Mouse (Mus musculus) erythroblast, embryonic 14.5 days (primary cell): ENCODE results near the gene Bbs12. TPM values are rescaled to one million over a fixed set of nuclear protein-coding genes. Genes with fewer than 3 reads are reported as not detected.

Experiments
- H3K27me3 ChIP-seq: 2 replicates; pipeline ENCODE4 v1.6.1; 2012; ENCODE audit warnings: inconsistent platforms; ENCODE audit not compliant: control insufficient read depth
- H3K36me3 ChIP-seq: 2 replicates; pipeline ENCODE4 v1.6.1; 2012; ENCODE audit warnings: mild to moderate bottlenecking, inconsistent platforms; ENCODE audit not compliant: control insufficient read depth
- H3K4me1 ChIP-seq: 2 replicates; pipeline ENCODE4 v1.6.1; 2012; ENCODE audit warnings: inconsistent platforms; ENCODE audit not compliant: control insufficient read depth
- H3K4me3 ChIP-seq: replicated peaks from 2 replicates; pipeline ENCODE3; 2012; ENCODE audit warnings: moderate library complexity, mild to moderate bottlenecking, inconsistent platforms
- H3K9me3 ChIP-seq: 2 replicates; pipeline ENCODE4 v1.6.1; 2012; ENCODE audit warnings: low read length, inconsistent platforms, mixed read lengths; ENCODE audit not compliant: control insufficient read depth
- GATA1 ChIP-seq: IDR thresholded peaks from 2 replicates; pipeline ENCODE4 v1.6.1; 2012; ENCODE audit warnings: low read length, inconsistent platforms, mixed read lengths
- TAL1 ChIP-seq: IDR thresholded peaks from 3 replicates; pipeline ENCODE4 v1.6.1; 2012; ENCODE audit warnings: low read length, inconsistent platforms, mixed read lengths
- polyA plus RNA-seq: library from polyadenylated mRNA; stranded (reverse); fragments of >175 nt; gene quantifications from 2 replicates; pipeline ENCODE4 v1.2.3, GENCODE M21; 2012

Bbs12 gene
- polyA plus RNA-seq, 1 experiment, result not detected

DNA sequence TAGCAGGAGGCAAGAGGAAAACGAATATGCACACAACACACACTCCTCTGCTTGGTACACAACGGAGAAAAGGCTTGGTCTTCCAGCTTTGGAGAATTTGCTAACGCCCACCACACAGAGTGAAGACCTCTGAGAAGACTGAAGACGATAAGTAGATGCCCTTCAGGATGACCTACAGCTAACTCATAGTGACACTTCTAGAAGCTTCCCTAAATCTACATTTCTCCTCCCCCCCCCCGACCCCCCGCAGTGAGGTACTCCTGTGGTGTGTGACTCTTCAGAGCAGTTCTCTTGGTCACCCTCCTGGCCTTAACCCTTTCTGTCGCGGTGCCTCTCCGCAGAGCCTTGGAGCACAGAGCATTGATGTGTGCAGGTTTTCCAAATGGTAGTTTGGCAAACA is 35.3 kb downstream of the Bbs12 start:
- TF ChIP-seq TAL1, result no peak
- TF ChIP-seq GATA1, result no peak
- Histone ChIP-seq H3K4me3 (no peak overlapping the region), H3K4me1 (peaks cover 5% of the 10 kb centered on the region; the same call in 1 of the 2 replicates), H3K27me3 (peaks cover 78% of the 10 kb centered on the region), H3K9me3 (peaks cover 5% of the 10 kb centered on the region; the same call in 1 of the 2 replicates), H3K36me3 (no peaks in the 10 kb centered on the region)

- no peaks in the 10 kb centered on the region for H3K36me3 ChIP-seq
- peaks cover 5% of the 10 kb centered on the region; the same call in 1 of the 2 replicates for H3K4me1 ChIP-seq
- no peak within 1 kb of the TSS for H3K4me3 ChIP-seq
- TF ChIP-seq TAL1 (no peak), GATA1 (no peak)
- peaks cover 5% of the 10 kb centered on the region; the same call in 1 of the 2 replicates for H3K9me3 ChIP-seq
- peaks cover 70% of the 10 kb centered on the region for H3K27me3 ChIP-seq
Measured at GRCm38 (mm10) chr3:37348221-37349165, 36.1 kb downstream of the Bbs12 start, which contains the start of gene Fgf2. Fgf2 (plus strand) TSS chr3:37348346.

DNA sequence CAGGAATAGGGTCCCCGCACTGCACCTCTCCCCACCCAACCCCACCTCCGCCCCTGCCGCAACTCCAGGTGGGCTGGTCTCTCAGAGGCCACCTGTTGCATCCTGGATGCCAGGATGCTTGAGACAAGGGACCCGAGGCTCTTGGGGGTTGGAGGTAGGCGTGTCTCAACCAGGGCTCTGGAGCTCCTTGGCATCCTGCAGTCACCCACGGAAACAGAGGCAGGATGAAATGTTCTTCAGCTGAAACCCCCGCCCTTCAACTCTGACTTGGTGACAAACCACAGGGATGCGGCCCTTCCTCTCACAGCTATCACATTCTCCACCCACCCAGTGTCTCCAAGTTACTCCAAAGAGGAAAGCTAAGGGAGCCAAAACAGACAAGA is 36.8 kb downstream of the Bbs12 start:
- H3K27me3 ChIP-seq, result peaks cover 67% of the 10 kb centered on the region

DNA sequence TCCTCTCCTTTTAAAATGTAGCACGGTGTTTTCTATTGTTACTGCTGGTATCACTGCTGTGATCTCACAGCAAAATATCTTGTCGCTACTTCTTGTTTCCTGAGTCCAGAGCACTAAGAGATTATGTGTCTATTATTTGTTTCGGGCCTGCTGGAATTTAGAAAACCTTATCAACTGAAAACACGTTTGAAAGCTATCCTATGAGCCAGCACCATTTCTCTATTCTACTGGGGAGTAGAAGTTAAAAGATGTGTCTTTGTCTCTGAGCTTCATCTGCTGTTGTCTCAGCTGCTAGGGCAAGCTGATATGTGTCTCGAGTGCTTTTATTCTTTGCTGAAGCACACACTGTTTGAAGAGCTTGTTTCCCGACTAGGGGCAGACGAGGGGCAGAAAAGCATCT is 38.0 kb downstream of the Bbs12 start:
- Histone ChIP-seq H3K4me3 (no peak overlapping the region), H3K9me3 (peaks cover 5% of the 10 kb centered on the region; the same call in 1 of the 2 replicates), H3K36me3 (no peaks in the 10 kb centered on the region), H3K4me1 (peaks cover 5% of the 10 kb centered on the region; the same call in 1 of the 2 replicates), H3K27me3 (peaks cover 60% of the 10 kb centered on the region)
- TF ChIP-seq TAL1 (no peak), GATA1 (no peak)

More for the DNA sequence above, 36.8 kb downstream of the Bbs12 start:
- H3K4me3 ChIP-seq, result no peak overlapping the region
- peaks cover 5% of the 10 kb centered on the region; the same call in 1 of the 2 replicates for H3K9me3 ChIP-seq
- peaks cover 5% of the 10 kb centered on the region; the same call in 1 of the 2 replicates for H3K4me1 ChIP-seq
- H3K36me3 ChIP-seq, result no peaks in the 10 kb centered on the region
- TF ChIP-seq GATA1, result no peak
- no peak for TF ChIP-seq TAL1

DNA sequence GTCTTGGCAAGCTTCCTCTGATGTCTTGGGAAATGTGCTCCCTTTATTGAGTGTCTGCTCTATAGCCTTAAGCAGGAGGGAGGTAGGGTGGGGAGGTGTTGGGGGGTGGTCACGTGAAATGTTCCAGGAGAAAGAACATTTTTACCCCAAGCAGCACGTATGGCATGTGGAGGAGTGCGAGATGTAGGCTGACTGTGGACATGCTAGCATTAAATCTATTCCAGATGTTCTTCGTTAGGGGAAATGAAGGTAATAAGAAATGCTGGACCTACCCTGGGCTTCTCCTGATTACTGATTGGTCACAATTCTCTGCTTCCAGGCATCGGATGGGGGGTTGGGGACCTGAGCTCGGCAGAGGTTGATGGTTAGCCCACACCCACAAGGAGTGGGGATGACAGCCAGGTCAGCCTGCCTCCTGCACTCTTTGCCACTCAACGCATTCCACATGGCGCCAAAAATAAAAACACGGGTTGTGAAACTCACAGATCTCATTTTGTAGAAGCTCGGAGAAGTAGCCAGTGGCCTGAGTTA is 41.7 kb downstream of the Bbs12 start:
- Histone ChIP-seq H3K4me3 (no peak overlapping the region), H3K4me1 (peaks cover 2% of the 10 kb centered on the region; the same call in 1 of the 2 replicates), H3K27me3 (peaks cover 28% of the 10 kb centered on the region), H3K9me3 (peaks cover under 1% of the 10 kb centered on the region; the same call in 1 of the 2 replicates), H3K36me3 (no peaks in the 10 kb centered on the region)
- no peak for TF ChIP-seq TAL1
- no peak for TF ChIP-seq GATA1

GRCm38 (mm10) chr3:37354737-37355136 is 42.4 kb downstream of the Bbs12 start:
- Histone ChIP-seq H3K36me3 (no peaks in the 10 kb centered on the region), H3K27me3 (peaks cover 28% of the 10 kb centered on the region), H3K4me1 (no peaks in the 10 kb centered on the region), H3K4me3 (no peak overlapping the region), H3K9me3 (no peaks in the 10 kb centered on the region)
- TF ChIP-seq TAL1, result no peak
- no peak for TF ChIP-seq GATA1

DNA sequence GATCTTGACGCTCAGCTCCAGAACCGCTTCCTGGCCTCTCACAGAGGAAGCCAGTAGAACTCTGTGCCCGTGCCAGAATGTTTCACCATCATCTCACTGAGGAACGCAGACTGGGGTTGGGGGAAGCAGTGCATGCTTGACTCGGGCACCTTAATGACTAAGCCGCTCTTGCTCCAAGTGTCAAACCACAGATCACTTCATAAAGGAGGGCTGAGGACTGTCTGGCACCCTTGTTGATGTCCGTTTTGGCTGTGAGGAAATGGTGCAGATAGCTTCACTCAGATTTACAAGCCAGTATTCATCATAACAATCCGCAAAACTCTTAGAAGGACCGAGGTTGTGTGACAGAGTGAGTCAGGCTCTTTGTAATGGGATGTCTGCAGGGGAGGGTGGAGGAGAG is 48.4 kb downstream of the Bbs12 start:
- H3K4me1 ChIP-seq, result no peaks in the 10 kb centered on the region
- H3K36me3 ChIP-seq, result no peaks in the 10 kb centered on the region
- TF ChIP-seq TAL1, result no peak
- TF ChIP-seq GATA1, result no peak
- H3K9me3 ChIP-seq, result no peaks in the 10 kb centered on the region
- peaks cover 13% of the 10 kb centered on the region for H3K27me3 ChIP-seq
- no peak overlapping the region for H3K4me3 ChIP-seq

- no peaks in the 10 kb centered on the region; the same call in 1 of the 2 replicates for H3K27me3 ChIP-seq
- no peak for TF ChIP-seq TAL1
- no peak for TF ChIP-seq GATA1
- no peaks in the 10 kb centered on the region for H3K9me3 ChIP-seq
- no peaks in the 10 kb centered on the region for H3K4me1 ChIP-seq
- H3K36me3 ChIP-seq, result no peaks in the 10 kb centered on the region
- no peak overlapping the region for H3K4me3 ChIP-seq
Measured at GRCm38 (mm10) chr3:37365144-37365543, 52.8 kb downstream of the Bbs12 start.

- no peak overlapping the region for H3K4me3 ChIP-seq
- TF ChIP-seq GATA1 (no peak), TAL1 (no peak)
- H3K9me3 ChIP-seq, result no peaks in the 10 kb centered on the region
- no peaks in the 10 kb centered on the region for H3K36me3 ChIP-seq
- H3K27me3 ChIP-seq, result no peaks in the 10 kb centered on the region; the same call in 1 of the 2 replicates
- no peaks in the 10 kb centered on the region for H3K4me1 ChIP-seq
Measured at GRCm38 (mm10) chr3:37365976-37366375, 53.6 kb downstream of the Bbs12 start.
